Mouse (Mus musculus) erythroid progenitor cell, adult 5-6 weeks (primary cell): ENCODE measurements around the gene Nxn. TPM values are rescaled to one million over a fixed set of nuclear protein-coding genes. Genes with fewer than 3 reads are reported as not detected.

Experiments
- ATAC-seq: replicated peaks from 2 replicates; pipeline ENCODE4 v1.8.0; 2016; ENCODE audit warnings: moderate number of reproducible peaks, mild to moderate bottlenecking, moderate TSS enrichment, inconsistent platforms; ENCODE audit not compliant: poor library complexity, low FRiP score, severe bottlenecking
- total RNA-seq, 2 experiments: library from RNA; stranded (forward) in 1 of 2; stranded (reverse) in 1 of 2; fragments of 150-400 nt in 1 of 2; fragments of 186-747, 209-891 nt in 1 of 2; gene quantifications; 2 replicates each; pipeline versions ENCODE4 v1.2.3 to v1.2.4; 2015 to 2017; ENCODE audit warnings: low replicate concordance in 2 of 2

The Nxn gene
- total RNA-seq, 2 experiments from 2014 or later: 0.98 to 2.1 TPM

DNA sequence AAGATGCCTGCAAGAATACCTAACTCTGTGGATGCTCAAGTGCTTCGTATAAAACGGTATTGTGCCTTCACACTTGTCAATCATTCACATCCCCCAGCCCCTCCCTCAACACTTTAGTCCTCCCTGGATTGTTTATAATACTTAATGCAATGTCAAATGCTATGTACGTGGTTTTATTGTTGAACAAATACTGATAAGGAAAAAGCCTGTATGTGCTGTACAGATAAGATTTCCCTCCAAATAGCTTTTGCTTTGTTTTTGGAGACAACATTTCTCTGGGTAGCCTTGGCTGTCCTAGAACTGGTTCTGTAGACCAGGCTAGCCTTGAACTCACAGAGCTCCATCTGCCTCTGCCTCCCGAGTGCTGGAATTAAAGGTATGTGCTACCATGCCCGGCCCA is 59.1 kb downstream of the Nxn start:
- no peak for ATAC-seq

DNA sequence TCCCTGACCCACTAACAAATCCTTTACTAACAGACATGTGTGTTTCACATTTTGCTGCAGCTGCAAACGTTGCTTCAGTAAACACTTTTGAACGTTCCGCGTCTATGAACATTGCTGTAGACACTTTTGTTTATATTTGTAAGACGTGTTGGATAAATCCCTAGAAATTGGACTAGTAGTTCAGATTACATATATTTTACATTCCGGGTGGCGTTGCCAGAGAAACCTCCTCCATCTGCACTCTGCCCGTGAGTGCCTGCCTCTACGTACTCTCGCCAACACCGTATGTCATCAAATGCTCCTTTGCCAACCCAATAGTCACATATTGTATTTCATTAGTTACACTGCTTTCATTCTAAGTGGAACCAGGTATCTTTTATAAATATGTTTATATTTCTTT is 59.8 kb downstream of the Nxn start:
- ATAC-seq: no peak

DNA sequence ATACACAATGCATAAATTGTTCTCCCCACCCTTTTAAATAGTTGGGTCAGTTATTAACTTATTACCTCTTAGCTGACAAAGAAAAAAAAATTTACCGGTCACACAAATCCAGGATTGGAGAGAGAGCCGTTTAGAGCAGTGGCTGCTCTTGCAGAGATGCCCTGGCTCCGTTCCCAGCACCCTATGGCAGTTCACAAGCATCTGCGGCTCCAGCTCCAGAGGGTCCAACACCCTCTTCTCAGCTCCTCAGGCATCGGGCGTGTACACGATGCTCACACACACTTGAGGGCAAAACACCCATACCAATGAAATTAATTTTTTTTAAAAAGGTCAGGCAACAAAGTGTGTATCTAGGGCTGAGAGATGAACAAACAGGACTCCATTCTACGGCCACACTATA is 60.3 kb downstream of the Nxn start:
- ATAC-seq: no peak

DNA sequence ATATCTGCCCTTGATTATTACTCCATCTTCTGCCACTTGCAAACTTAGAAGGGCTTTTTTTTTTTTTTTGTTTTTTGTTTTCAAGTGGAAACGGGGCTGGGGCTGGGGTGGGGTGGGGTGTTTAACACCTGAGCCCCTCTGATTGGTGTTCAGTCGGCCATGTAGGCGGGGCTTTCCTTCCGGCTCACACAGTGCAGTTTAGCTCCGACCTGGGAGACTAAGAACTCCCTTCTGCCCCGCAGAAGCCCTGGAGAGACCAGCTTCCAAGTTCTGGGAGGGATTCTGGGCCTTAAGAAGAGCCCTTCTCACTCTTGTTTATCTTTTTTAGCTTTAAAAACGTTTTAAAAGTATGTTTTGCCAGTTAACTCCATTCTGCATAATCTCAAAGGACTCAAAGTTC is 61.2 kb downstream of the Nxn start:
- no peak for ATAC-seq

DNA sequence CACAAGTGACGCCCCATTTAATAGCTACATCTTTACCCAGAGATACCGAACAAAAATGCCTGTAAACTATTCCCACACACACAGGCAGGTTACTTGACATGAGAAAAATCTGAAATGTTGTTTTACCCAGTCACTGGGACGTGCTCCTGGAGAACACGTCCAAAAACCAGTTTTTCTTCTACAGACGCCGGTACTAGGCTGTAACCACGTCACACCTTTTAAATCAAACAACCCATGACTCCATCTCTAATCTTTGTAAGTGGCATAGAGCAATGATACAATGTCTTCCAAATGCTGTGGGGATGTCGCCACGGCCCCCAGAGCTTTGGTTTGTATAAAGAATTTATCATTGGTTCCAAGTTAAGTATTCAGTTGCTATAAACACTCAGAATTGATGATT is 61.7 kb downstream of the Nxn start:
- no peak for ATAC-seq

DNA sequence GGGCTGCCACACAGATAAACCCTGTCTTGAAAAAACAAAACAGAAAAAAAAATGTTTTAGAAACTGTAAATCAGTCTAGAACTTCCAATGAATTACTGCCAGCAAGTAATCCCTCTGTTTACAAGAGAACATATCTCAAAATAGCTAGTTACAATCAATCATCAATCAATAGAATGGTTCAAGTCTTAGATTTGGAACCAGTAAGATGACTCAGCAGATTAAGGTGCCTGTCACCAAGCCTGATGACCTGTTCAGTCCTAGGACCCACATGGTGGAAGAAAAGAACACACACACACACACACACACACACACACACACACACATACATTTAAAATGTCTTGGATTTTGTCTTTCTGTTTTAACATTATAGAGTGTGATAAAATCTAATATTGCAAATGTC is 62.7 kb downstream of the Nxn start:
- ATAC-seq: no peak

DNA sequence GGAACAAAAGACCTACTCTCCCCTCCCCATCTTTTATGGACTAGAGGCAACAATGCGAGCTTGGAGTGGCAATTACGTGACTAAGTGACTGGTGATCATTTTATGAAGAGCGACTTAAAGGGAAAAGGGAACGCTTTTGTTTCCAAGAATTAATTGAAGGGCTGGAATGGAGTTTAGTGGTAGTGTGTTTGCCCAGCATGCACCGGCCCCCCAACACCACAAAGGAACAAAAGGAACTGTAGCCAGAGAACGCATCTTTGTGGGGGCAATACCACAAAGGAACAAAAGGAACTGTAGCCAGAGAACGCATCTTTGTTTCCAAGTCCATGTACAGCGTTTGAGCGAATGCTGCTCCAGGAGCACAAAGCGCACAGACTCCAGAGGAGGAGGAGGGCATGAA is 64.0 kb downstream of the Nxn start:
- no peak for ATAC-seq

DNA sequence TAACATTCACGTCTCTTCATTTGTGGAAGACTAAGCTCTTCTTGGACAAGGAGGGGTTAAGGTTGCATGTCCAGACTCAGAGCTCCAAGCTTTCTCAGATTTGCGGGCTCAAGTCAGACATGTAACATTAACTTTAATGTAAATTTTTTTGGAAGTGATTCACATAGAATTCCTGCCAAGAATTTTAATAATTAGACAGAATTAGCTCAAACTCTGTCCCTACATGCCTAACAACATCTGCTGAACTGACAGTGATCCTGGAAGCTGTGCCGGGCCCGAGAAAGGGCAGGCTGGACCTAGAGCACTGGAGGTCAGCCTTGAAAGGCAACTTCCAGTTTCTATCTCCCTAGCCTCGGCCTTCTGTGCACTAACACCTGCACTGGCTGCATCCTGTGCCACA is 66.7 kb downstream of the Nxn start:
- ATAC-seq: no peak

DNA sequence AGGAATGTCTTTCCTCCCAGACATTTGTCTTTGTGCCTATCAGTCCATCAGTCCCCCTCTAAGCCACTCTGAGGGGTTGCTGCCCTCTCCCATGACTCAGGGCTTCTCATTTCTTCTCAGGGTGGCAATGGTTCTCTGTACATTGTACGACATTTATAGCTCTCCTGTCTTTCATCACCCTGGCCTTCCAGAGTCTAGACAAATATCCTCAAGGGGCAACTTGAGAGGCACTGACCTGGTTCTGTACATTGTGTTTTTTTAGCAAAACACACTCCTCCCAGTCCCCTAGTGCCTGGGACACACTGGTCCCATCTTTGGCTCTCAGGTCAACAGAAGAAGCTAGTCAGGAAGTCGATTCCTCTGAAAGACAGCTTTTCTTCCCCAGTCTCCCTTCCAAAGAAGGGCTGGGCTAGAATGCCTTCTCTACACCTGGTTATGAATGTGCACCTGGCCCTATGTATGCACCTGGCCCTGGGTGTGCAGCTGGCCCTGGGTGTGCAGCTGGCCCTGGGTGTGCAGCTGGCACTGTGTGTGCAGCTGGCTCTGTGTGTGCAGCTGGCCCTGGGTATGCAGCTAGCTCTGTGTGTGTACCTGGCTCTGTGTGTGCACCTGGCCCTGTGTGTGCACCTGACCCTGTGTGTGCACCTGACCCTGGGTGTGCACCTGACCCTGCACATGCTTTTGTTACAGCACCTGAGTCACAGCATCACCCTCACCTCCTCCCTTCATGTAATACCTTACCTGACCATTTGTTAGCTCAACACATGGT is 70.2 kb downstream of the Nxn start:
- ATAC-seq: no peak

DNA sequence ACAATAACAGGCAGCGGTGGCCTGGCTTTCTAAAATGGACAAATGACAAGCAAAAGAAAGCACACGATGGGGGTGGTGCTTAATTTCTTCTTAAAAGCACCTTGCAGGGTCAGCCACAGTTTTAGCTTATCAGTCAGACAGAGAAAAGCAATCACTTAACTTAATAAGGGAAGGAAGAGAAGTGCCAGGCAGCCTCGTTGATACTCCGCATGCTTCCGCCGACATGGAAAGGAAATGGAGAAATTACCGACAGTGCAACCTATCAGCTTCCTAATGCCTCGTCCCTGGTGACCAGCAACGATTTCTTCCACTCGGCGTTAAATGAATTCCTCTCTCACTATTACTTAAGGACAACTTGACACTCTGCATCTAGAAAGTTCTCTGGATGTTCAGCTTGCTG is 70.9 kb downstream of the Nxn start:
- ATAC-seq: no peak

DNA sequence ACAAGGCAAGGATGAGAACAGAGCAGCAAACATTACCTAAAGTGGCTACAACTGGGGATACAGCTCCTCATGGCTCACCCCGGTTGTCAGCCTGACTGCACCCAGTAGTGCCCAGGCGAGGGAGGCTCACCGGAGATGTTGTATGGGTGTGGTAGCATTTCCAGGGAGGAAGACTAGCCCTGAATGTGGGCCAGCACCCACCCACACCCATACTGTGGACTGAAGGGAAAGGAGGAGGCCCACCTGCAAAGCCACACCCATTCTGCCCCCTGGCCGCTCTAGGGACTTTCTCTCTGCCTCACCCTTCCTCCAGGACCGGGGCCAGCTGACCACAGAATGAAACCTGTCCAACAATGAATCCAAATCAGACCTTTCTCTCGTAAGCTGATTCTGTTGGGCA is 72.3 kb downstream of the Nxn start:
- no peak for ATAC-seq

DNA sequence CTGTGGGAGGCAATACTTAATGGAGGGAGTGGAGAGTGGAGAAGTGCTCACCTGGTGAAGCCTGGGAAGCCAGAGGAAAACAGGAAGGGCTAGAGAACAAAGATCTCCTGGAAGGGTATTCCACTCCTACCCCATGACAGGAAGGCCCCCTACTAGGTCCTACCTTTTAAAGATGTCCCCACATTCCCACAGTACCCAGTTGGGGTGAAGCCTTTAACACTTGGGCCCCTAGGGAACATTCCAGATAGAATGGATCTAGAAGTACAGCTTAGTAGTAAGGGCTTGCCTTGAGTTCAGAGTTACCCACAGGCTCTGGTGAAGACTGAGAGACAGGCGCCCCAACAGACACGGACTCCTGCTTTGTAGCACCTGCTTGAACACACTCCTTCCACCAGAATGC is 72.9 kb downstream of the Nxn start:
- ATAC-seq: no peak

DNA sequence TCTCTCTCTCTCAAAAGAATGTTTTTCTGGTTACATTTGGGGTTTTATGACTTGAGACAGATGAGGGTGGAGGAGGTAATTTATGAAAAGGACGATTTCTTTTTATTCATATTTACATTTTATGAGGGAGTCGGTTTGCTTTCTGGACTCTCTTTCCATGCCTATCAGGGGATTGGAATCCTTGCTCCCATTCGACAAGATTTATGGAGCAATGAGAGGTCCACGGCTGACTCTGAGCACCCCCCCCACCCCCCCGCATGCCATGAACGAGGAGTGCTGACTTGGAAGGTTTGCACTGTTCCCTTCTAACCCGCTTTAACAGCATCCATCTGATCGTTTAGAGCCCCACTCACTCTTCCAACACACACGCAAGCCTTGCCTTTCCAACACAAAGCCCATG is 74.1 kb downstream of the Nxn start:
- ATAC-seq: no peak

DNA sequence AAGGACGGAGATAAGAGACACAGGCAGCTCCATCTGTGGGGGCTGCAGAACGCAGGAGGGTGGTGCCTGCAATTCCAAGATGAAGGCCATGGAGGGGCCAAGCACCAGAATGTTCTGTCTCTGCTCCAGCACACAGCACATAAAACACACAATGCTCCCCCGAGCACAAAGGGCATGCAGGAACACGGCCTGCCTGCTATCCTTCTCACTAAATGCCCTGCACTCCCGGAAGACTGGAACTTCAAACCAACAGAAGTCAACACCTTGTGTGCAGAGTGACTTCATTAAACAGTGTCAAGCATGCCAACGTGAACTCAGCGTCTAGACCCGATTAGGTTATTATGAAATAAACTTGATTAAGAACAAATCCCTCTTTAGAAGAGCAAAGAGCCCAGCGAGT is 74.7 kb downstream of the Nxn start:
- no peak for ATAC-seq

DNA sequence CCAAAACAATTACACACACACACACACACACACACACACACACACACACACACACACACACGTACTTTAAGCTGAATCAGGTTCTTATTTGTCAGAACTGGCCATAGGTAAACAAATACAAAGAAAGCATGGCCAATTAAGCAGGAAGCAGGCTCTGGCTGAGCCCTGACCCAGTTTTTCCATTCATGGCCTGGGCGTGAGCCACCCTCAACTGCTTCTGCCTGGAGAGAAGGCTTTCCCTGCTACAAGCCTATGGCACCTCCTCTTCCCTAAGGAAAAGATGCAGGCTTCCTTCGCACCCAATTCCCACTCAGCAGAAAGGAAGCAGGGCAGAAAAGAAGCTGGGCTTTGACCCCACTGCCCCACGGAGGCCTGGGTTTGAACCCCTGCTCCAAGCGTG is 76.0 kb downstream of the Nxn start:
- no peak for ATAC-seq

DNA sequence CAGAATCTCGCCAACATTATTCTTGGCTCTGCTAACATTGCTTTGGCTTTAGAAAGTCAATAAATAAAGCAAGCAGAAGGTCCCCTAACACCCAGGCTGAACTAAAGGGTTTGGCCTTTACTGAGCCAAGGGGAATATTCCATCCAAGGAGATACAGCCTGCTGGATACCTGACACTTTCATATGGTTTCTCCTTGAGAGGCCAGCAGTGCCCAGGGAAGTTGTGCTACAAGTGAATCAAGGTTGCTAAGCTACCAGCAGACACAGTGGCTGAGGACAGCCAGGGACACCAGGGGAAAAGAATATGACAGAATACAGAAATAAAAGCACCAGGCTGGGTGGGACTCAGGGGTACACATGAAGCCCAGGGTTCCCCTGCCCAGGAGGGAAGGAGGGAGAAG is 76.9 kb downstream of the Nxn start:
- ATAC-seq: no peak

DNA sequence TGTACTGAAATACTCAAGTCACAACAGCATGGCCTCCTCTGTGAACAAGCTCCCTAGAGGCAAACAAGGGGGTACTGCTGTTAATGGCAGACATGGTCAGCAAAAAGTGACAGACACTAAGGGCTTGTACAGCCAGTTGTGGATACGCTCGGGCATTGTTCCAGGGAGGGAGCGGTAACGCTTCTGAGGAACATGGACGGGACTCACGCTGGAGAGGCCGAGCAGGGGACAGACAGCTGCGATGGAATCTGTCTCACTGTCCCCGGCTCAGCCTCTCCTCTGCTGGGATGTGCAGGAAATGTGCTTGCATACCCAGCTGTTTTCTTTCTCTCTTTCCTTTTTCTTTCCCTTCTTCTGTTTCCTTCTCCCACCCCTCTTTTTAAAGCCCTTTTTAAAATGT is 78.5 kb downstream of the Nxn start:
- ATAC-seq: no peak

DNA sequence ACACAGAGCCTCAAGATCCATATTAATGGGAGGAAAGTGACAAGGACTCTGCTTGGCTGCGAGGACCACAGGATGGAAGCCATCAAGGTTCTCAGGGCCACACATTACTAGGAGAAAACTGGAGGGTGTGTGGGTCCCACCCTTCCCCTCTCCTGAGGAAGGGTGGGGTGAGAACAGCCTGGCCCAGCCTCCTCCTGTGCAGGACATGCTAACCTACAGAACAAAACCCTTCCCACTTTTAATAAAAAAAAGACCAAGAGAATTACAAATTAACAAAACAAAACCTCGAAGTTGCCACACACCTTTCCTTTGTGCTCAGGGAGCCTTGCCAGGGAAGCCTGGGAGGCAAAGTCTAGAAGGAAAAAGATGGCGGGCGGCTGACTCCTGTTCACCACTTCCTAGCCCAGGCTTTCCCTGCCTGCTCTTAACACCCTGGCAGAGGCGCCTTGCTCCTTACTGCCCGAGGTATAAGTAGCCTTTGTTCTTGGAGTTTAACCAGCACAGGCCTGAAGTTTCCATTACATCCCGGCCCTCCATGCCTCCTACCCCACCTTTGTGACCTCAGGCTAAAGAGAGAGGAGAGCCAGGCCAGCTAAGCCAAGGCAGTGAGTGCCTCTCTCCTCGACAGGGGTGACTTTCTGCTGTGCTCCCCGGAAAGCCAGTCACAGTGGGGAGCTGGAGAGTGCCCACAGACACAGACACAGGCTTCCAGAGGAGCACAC is 79.1 kb downstream of the Nxn start:
- ATAC-seq: no peak

DNA sequence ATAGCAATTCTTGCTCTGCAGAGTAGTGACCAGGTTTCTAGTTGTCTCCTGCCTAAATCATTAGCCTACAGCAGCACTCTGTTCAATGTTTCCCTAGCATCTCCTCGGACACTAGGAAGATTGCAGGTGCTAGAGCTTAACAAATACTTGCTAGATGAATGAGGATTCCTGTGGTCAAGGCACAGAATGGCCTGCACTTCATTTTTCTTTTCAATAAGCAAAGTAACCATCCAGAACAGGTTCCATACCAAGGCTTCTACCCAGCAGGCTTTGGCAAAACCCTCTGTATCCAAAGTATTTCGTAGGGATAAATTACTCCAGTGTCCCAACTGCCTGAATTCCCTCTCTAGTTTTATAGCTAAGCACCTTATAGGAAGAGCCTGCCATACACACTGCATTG is 81.0 kb downstream of the Nxn start:
- no peak for ATAC-seq

DNA sequence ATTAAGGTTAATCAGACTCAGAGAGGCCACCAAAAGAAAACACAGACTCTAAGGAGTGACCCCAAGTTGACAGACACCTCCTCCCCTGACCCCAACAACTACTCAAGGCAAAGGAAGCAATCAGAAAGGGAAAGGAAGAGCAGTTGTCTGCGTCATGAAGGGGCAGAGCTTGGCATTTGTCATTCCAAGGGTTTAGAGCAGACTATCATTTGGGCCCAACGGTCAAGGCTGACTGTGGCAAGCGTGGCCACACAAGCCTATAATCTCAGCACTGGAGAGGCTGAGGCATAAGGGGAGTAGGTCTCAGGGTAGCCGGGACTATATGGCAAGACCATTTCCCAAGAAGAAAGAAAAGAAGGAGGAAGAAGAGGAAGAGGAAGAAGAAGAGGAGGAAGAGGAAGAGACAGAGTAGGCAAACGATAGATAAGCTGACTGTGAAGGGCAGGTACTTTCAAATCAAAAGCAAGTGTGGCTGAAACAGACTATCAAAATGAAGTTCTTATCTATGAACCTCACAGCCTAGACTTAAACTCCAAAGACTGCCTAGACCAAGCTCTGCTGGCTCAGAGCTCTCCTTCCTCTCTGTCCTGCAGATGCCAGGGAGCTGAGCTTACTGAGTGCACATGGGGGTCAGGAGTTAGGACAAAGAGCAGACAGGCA is 83.0 kb downstream of the Nxn start:
- ATAC-seq: no peak

DNA sequence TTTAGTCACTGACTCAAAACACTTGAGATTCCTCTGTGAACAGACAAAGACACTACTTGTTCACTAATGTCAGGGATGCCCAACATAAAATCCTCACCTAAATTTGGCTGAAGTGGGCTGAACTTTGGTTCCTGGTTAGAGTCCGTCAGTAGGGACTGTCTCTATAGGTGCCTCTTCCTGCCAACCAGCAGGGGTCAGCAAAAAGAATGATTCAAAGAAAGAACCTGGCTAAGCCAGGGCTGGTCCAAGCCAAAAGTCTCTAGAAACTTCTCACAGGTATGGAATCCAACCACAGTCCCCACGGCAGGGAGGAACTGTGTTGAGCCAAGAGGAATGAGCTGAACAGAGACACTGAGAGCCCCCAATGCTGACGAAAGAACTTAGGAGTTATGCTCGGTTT is 84.2 kb downstream of the Nxn start:
- ATAC-seq: no peak
